Mouse (Mus musculus) kidney, embryonic 14.5 days (tissue): ENCODE results near the gene Zfp655. TPM values are rescaled to one million over a fixed set of nuclear protein-coding genes. Genes with fewer than 3 reads are reported as not detected.
A peak's percentile ranks its signal among the peaks of the same experiment; 100 is the strongest.
"Not testable (repeated sequence)": the region's sequence is repeated elsewhere in the genome, so short reads cannot be mapped to it uniquely, and the experiment has no call there.

ENCODE experiments used
- ATAC-seq: fragments of 200-750 bp; cut with Nextera tagmentation; 2 replicates; pipeline ENCODE4 v1.8.0; 2017; ENCODE audit warnings: moderate number of reproducible peaks, mild to moderate bottlenecking, moderate TSS enrichment, moderate library complexity; ENCODE audit not compliant: low FRiP score, low TSS enrichment
- H3K27ac ChIP-seq: fragments of 300-500 bp; sonication (generic); 2 replicates; pipeline ENCODE4 v1.5.1; 2014; ENCODE audit warnings: low read depth, mild to moderate bottlenecking, low read length, moderate library complexity, mixed read lengths
- H3K27me3 ChIP-seq: fragments of 300-500 bp; sonication (generic); 2 replicates; pipeline ENCODE4 v1.6.1; 2014; ENCODE audit warnings: mild to moderate bottlenecking, low read length; ENCODE audit not compliant: control insufficient read depth, insufficient read depth
- H3K36me3 ChIP-seq: fragments of 300-500 bp; sonication (generic); 2 replicates; pipeline ENCODE4 v1.6.1; 2014; ENCODE audit warnings: low read length, mixed read lengths; ENCODE audit not compliant: control insufficient read depth, insufficient read depth
- H3K4me1 ChIP-seq: fragments of 300-500 bp; sonication (generic); 2 replicates; pipeline ENCODE4 v1.6.1; 2014; ENCODE audit warnings: low read length, mixed read lengths; ENCODE audit not compliant: control insufficient read depth, insufficient read depth
- H3K4me2 ChIP-seq: fragments of 300-500 bp; sonication (generic); replicated peaks from 2 replicates; pipeline ENCODE4 v1.6.1; 2014; ENCODE audit warnings: low read depth, mild to moderate bottlenecking, low read length
- H3K4me3 ChIP-seq: fragments of 300-500 bp; sonication (generic); 2 replicates; pipeline ENCODE4 v1.5.1; 2014; ENCODE audit warnings: mild to moderate bottlenecking, low read length
- H3K9ac ChIP-seq: fragments of 300-500 bp; sonication (generic); 2 replicates; pipeline ENCODE4 v1.6.1; 2014; ENCODE audit warnings: low read depth, mild to moderate bottlenecking, low read length, moderate library complexity
- H3K9me3 ChIP-seq: fragments of 300-500 bp; sonication (generic); 2 replicates; pipeline ENCODE4 v1.6.1; 2016; ENCODE audit warnings: low read length; ENCODE audit not compliant: control insufficient read depth
- WGBS: fragments of 180-500 bp; shearing (Covaris S2); extraction: QIAGEN DNeasy Blood & Tissue Kit; methylation state at CpG from one replicate; pipeline ENCODE4 v1.1.7; 2014; 5-methylcytosine and 5-hydroxymethylcytosine counted together
- polyA plus RNA-seq: library from polyadenylated mRNA; unstranded; fragments of >200 nt; fragmentation: Nextera tagmentation; extraction: Ambion mirVana; gene quantifications from 2 replicates; pipeline ENCODE4 v1.2.1, GENCODE M21; 2014

The Zfp655 gene
- polyA plus RNA-seq, 1 experiment from 2014 or later = 41.7 TPM

DNA sequence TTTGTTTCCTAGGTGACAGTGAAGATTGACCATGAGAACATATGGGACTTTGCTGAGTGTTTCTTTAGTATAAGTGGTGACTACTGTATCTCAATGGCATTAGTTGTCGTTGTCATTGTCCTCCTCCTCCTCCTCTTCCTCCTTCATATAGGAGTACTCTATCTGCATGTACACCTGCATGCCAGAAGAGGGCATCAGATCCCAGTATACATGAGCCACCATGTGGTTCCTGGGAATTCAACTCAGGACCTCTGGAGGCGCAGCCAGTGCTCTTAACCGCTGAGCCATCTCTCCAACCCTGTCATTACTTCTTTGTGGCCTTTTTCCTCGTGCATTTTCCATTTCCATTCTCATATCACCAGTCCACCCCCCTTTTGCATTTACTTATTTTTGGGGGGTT is 16.8 kb upstream of the Zfp655 start:
- Histone ChIP-seq H3K4me1 (no peaks in the 10 kb centered on the region), H3K36me3 (peaks cover 37% of the 10 kb centered on the region), H3K4me3 (no peak overlapping the region), H3K27ac (no peak overlapping the region), H3K9ac (no peak overlapping the region), H3K27me3 (no peaks in the 10 kb centered on the region), H3K9me3 (no peaks in the 10 kb centered on the region), H3K4me2 (no peak overlapping the region)
- no peak for ATAC-seq
- 70% methylated on average over 4 of the region's 4 CpGs for WGBS

- 91% methylated on average over 6 of the region's 6 CpGs for WGBS
Observed at GRCm38 (mm10) chr5:145217746-145218145, 13.8 kb upstream of the Zfp655 start.

DNA sequence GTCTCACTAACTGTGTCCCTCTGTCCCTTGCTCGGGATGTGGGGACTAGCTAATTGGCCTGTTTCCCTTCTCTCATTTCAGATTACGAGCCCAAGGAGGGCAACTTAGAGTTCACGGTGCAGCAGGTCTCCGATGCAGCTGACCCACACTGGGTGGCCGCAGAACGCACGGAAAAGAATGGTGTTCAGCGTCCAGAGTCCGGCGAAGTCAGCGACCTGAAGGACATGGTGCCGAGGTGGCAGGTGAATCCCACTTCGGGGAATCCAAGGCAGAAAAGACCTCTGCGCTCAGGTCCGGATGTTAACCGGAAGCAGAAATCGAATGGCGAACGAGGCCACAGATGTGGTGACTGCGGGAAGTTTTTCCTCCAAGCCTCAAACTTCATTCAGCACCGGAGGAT is 13.3 kb upstream of the Zfp655 start:
- no peak for ATAC-seq
- Histone ChIP-seq H3K4me1 (no peaks in the 10 kb centered on the region), H3K4me3 (no peak overlapping the region), H3K9me3 (no peaks in the 10 kb centered on the region), H3K27me3 (no peaks in the 10 kb centered on the region), H3K27ac (no peak overlapping the region), H3K36me3 (peaks cover 45% of the 10 kb centered on the region), H3K4me2 (no peak overlapping the region), H3K9ac (no peak overlapping the region)
- WGBS = 95% methylated on average over 21 of the region's 21 CpGs

More at GRCm38 (mm10) chr5:145217746-145218145, 13.8 kb upstream of the Zfp655 start:
- ATAC-seq = no peak
- Histone ChIP-seq H3K9ac (no peak overlapping the region), H3K9me3 (no peaks in the 10 kb centered on the region), H3K4me1 (no peaks in the 10 kb centered on the region), H3K4me3 (no peak overlapping the region), H3K4me2 (no peak overlapping the region), H3K36me3 (peaks cover 49% of the 10 kb centered on the region), H3K27ac (no peak overlapping the region), H3K27me3 (no peaks in the 10 kb centered on the region)

DNA sequence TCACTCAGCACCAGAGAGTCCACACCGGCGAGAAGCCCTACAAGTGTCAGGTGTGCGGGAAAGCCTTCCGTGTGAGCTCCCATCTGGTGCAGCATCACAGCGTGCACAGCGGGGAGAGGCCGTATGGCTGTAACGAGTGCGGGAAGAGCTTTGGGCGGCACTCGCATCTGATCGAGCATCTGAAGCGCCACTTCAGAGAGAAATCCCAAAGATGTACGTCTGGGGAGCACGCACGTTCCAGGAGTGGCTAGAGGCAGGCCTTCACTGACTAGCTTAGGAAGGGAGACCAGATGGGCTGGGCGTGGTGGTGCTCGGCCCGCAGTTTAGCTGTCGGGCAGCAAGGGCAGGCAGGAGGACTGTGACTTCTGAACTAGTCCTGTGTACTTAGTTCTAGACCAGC is 12.8 kb upstream of the Zfp655 start:
- WGBS = 95% methylated on average over 20 of the region's 20 CpGs
- Histone ChIP-seq H3K4me1 (no peaks in the 10 kb centered on the region), H3K36me3 (peaks cover 41% of the 10 kb centered on the region)

DNA sequence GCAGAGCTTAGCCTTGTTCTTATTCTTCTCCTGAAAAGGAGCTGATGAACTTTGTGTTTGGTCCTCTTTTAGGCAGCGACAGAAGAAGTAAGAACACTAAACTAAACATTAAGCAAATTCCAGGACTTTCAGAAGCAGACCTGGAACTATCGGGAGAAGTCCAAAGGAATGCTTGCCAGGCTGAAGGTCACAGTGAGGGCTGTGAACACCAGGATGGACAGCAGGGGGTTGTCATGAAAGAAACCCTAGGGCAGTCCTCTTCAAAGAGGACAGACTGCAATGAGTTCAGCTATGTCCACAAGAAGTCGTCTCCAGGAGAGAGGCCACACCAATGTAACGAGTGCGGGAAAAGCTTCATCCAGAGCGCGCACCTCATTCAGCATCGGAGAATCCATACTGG is 11.5 kb upstream of the Zfp655 start:
- no peak overlapping the region for H3K4me2 ChIP-seq
- no peak overlapping the region for H3K27ac ChIP-seq
- H3K27me3 ChIP-seq = no peaks in the 10 kb centered on the region
- peaks cover 33% of the 10 kb centered on the region for H3K36me3 ChIP-seq
- H3K4me3 ChIP-seq = no peak overlapping the region
- no peak overlapping the region for H3K9ac ChIP-seq
- WGBS = 93% methylated on average over 8 of the region's 8 CpGs
- H3K9me3 ChIP-seq = no peaks in the 10 kb centered on the region
- H3K4me1 ChIP-seq = no peaks in the 10 kb centered on the region
- no peak for ATAC-seq

More for the DNA sequence above, 12.8 kb upstream of the Zfp655 start:
- H3K27me3 ChIP-seq = no peaks in the 10 kb centered on the region
- H3K4me3 ChIP-seq = no peak overlapping the region
- H3K4me2 ChIP-seq = no peak overlapping the region
- no peak overlapping the region for H3K27ac ChIP-seq
- no peaks in the 10 kb centered on the region for H3K9me3 ChIP-seq
- ATAC-seq = no peak
- H3K9ac ChIP-seq = no peak overlapping the region

GRCm38 (mm10) chr5:145222840-145223239 is 8.7 kb upstream of the Zfp655 start:
- no peak overlapping the region for H3K4me2 ChIP-seq
- ATAC-seq = no peak
- no peaks in the 10 kb centered on the region for H3K9me3 ChIP-seq
- H3K9ac ChIP-seq = no peak overlapping the region
- 78% methylated on average over 5 of the region's 5 CpGs for WGBS
- H3K4me1 ChIP-seq = no peaks in the 10 kb centered on the region
- no peak overlapping the region for H3K27ac ChIP-seq
- H3K27me3 ChIP-seq = no peaks in the 10 kb centered on the region
- H3K36me3 ChIP-seq = peaks cover 32% of the 10 kb centered on the region
- H3K4me3 ChIP-seq = no peak overlapping the region

- H3K4me1 ChIP-seq = no peaks in the 10 kb centered on the region
- 87% methylated on average over 12 of the region's 12 CpGs for WGBS
- no peak overlapping the region for H3K4me3 ChIP-seq
Observed at GRCm38 (mm10) chr5:145223395-145223794, 8.1 kb upstream of the Zfp655 start.

DNA sequence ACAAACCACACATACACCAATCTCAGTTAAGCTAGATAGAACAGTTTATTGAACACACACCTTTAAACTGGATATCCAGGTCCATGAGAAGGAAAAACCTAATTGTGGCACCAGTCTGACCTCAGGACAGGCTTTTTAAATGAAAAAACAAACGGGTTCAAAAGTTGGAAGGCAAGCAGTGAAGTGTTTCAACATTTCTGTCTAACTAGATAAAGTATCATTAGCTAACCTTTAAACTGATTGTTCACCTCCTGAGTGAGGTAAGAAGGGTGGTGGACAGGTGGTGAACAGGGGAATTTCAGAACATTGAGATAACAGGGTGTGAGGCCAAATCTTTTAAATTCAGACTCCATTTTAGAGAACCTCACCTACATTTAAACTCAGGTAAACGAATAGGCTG is 5.1 kb upstream of the Zfp655 start:
- no peak for ATAC-seq
- Histone ChIP-seq H3K9ac (no peak overlapping the region), H3K4me3 (no peak overlapping the region), H3K27ac (no peak overlapping the region), H3K27me3 (no peaks in the 10 kb centered on the region), H3K4me1 (no peaks in the 10 kb centered on the region), H3K4me2 (no peak overlapping the region), H3K36me3 (peaks cover 5% of the 10 kb centered on the region; the same call in 1 of the 2 replicates), H3K9me3 (no peaks in the 10 kb centered on the region)
- WGBS = 57% methylated on average over 2 of the region's 2 CpGs

More at GRCm38 (mm10) chr5:145223395-145223794, 8.1 kb upstream of the Zfp655 start:
- peaks cover 26% of the 10 kb centered on the region for H3K36me3 ChIP-seq
- no peak overlapping the region for H3K4me2 ChIP-seq
- H3K9ac ChIP-seq = no peak overlapping the region
- no peaks in the 10 kb centered on the region for H3K9me3 ChIP-seq
- no peaks in the 10 kb centered on the region for H3K27me3 ChIP-seq
- no peak overlapping the region for H3K27ac ChIP-seq
- ATAC-seq = 0 out of 2 replicates have a peak, but pooled peaks have one; percentile 43

- 82% methylated on average over 6 of the region's 6 CpGs for WGBS
- not testable (repeated sequence) for H3K4me1 ChIP-seq, H3K36me3 ChIP-seq, H3K4me2 ChIP-seq, H3K4me3 ChIP-seq, H3K9me3 ChIP-seq, H3K27me3 ChIP-seq, ATAC-seq, H3K9ac ChIP-seq, H3K27ac ChIP-seq
Observed at GRCm38 (mm10) chr5:145229283-145229682, 2.2 kb upstream of the Zfp655 start.
